Mouse (Mus musculus): ENCODE measurements around the gene Lce3e.

- no peak for TF ChIP-seq CTCF (IDR thresholded peaks at IDR 0.05; ENCODE audit: low read depth)
- TF ChIP-seq EP300 (optimal IDR thresholded peaks at IDR 0.05): no peak
Measured at GRCm38 (mm10) chr3:92957090-92957489, 9.8 kb upstream of the Lce3e start, which contains the start of gene Lce3d.

All from stomach, postnatal 0 days (tissue).